ENCODE assay signal across 9 mouse cellular contexts in genomic region chr9:99632264-99632663, GRCm38 (mm10). TPM values are rescaled to one million over a fixed set of nuclear protein-coding genes. Genes with fewer than 3 reads are reported as not detected.
DNase-seq lines count a peak whose midpoint lies in the region; TF ChIP-seq lines count a peak whose summit lies in the region.
"Had no signal": no experiment of that assay in that cellular context is flagged by ENCODE, and none has a peak within 500 bp of the region (broad histone marks: within the 10 kb centered on the region; RNA-seq: fewer than 3 reads in every experiment).

No protein-coding gene starts in this region.

- WGBS in lung, adult 2 months = 59% methylated on average over 8 of the region's 8 CpGs

- TF ChIP-seq CTCF in brain, embryonic 14.5 days (IDR thresholded peaks at IDR 0.05; ENCODE audit: borderline replicate concordance, extremely low read depth, insufficient read depth, insufficient read length) = no peak
- TF ChIP-seq CTCF in lung, adult 2 months (IDR thresholded peaks at IDR 0.05; ENCODE audit: insufficient read depth, low read length) = peak; percentile 20; the same call in 1 of the 2 replicates

- no peak for TF ChIP-seq POLR2A in brain, embryonic 14.5 days (IDR thresholded peaks at IDR 0.05; ENCODE audit: borderline replicate concordance, extremely low read depth, insufficient read depth, insufficient read length, poor library complexity, severe bottlenecking)
- TF ChIP-seq POLR2A in lung, adult 2 months (IDR thresholded peaks at IDR 0.05; ENCODE audit: borderline replicate concordance, extremely low read depth, low read depth, low read length) = no peak

- H3K4me3 ChIP-seq in lung, adult 2 months (replicated peaks; ENCODE audit: extremely low read depth, low read depth, low read length) = no peak overlapping the region

- H3K4me1 ChIP-seq in lung, adult 2 months (ENCODE audit: control insufficient read depth, insufficient read depth, low read length) = no peaks in the 10 kb centered on the region; the same call in 1 of the 2 replicates

- intact Hi-C loops in heart, postnatal 10 days (cut with DNase I) = no loop called here

- DNase-seq in cerebellum, postnatal 10 days = peak; percentile 29 to 37
- DNase-seq in cerebellum, adult 11-12 months = no peak
- peak; percentile 41 for DNase-seq in brain, embryonic 14.5 days (ENCODE audit: low read depth)
- peak; percentile 8 to 12 for DNase-seq in heart, postnatal 10 days
- DNase-seq in lung, adult 2 months = peak; percentile 17
- peak; percentile 51 to 67 for DNase-seq in urinary bladder, postnatal 36 days (ENCODE audit: low spot score in 2 of 2)
- no peak for DNase-seq in adrenal gland, postnatal 36 days
- no peak for DNase-seq in left cerebral cortex, adult 9 months (ENCODE audit: low spot score in 2 of 2)

RNA-seq across cellular contexts. Expression of gene Dzip1l, which starts 3.0 kb away (rescaled TPM):
- 5.2 and 8.2 TPM in 2 replicates for polyA plus RNA-seq in brain, embryonic 14.5 days (2012; rRNA removed)
- total RNA-seq in heart, postnatal 10 days (2021) = 1 to 10 TPM; 6.0 to 7.2 TPM
- 6.7 and 8.3 TPM in 2 replicates for polyA plus RNA-seq in lung, adult 2 months (2012; rRNA removed)
- 1 to 10 TPM; 4.5 to 4.6 TPM for total RNA-seq in adrenal gland, postnatal 36 days (2021)

RNA-seq across cellular contexts. Expression of gene A4gnt, which starts 20.0 kb away (rescaled TPM):
- not detected in 2 replicates for polyA plus RNA-seq in brain, embryonic 14.5 days (2012; rRNA removed)
- not detected for total RNA-seq in heart, postnatal 10 days (2021)
- polyA plus RNA-seq in lung, adult 2 months (2012; rRNA removed) = 0.05 TPM in 1 of 2 replicates, not detected in the other
- total RNA-seq in adrenal gland, postnatal 36 days (2021) = not detected
- polyA plus RNA-seq: liver, embryonic 14.5 days had no signal

RNA-seq across cellular contexts. Expression of gene Dbr1, which starts 56.7 kb away (rescaled TPM):
- 18.0 and 19.6 TPM in 2 replicates for polyA plus RNA-seq in brain, embryonic 14.5 days (2012; rRNA removed)
- total RNA-seq in heart, postnatal 10 days (2021) = 1 to 10 TPM; 9.0 to 9.5 TPM
- 5.5 and 6.8 TPM in 2 replicates for polyA plus RNA-seq in lung, adult 2 months (2012; rRNA removed)
- total RNA-seq in adrenal gland, postnatal 36 days (2021) = 10 to 100 TPM; 12.8 to 15.0 TPM

Comparison
In these comparisons a context has a peak if more than half of its experiments do, and no peak if none do; other contexts are left out.
1. DNase-seq: peak in cerebellum, postnatal 10 days (2 of 2), brain, embryonic 14.5 days (single experiment), heart, postnatal 10 days (2 of 2), lung, adult 2 months (single experiment) and urinary bladder, postnatal 36 days (2 of 2); none in cerebellum, adult 11-12 months (single experiment), adrenal gland, postnatal 36 days (0 of 2) and left cerebral cortex, adult 9 months (0 of 2).